Mouse (Mus musculus) spleen, adult 2 months (tissue): Measurements from ENCODE around the gene Zfp777. TPM values are rescaled to one million over a fixed set of nuclear protein-coding genes. Genes with fewer than 3 reads are reported as not detected.

Source experiments
- DNase-seq, 2 experiments: peaks; one replicate each; pipeline versions ENCODE4 v3.0.0 to v3.0.0-alpha.2; 2012 to 2021; ENCODE audit warnings: low spot score in 2 of 2, low read depth in 1 of 2
- H3K27ac ChIP-seq: fragments of 200-500 bp; 2 replicates; pipeline ENCODE4 v1.5.1; 2012; ENCODE audit warnings: low read length, inconsistent platforms; ENCODE audit not compliant: insufficient read depth
- H3K27me3 ChIP-seq: fragments of 200-500 bp; 2 replicates; pipeline ENCODE4 v1.6.1; 2012; ENCODE audit warnings: mild to moderate bottlenecking, moderate library complexity, low read length, inconsistent platforms; ENCODE audit not compliant: control insufficient read depth, insufficient read depth
- H3K36me3 ChIP-seq: fragments of 200-500 bp; 2 replicates; pipeline ENCODE4 v1.6.1; 2012; ENCODE audit warnings: mild to moderate bottlenecking, low read length, inconsistent platforms; ENCODE audit not compliant: control insufficient read depth, insufficient read depth
- H3K4me1 ChIP-seq: fragments of 200-500 bp; 2 replicates; pipeline ENCODE4 v1.6.1; 2011; ENCODE audit warnings: inconsistent platforms; ENCODE audit not compliant: control insufficient read depth, insufficient read depth, insufficient read length
- H3K4me3 ChIP-seq: fragments of 200-500 bp; 2 replicates; pipeline ENCODE4 v1.5.1; 2011; ENCODE audit warnings: mild to moderate bottlenecking, inconsistent platforms; ENCODE audit not compliant: insufficient read depth, insufficient read length; ENCODE audit errors: extremely low read depth
- CTCF ChIP-seq: fragments of 200-500 bp; IDR thresholded peaks from 2 replicates; pipeline ENCODE4 v1.5.1; 2011; ENCODE audit warnings: mild to moderate bottlenecking, inconsistent platforms; ENCODE audit not compliant: insufficient read depth, insufficient read length, insufficient replicate concordance; ENCODE audit errors: extremely low read depth
- POLR2A ChIP-seq: fragments of 200-500 bp; IDR thresholded peaks from 2 replicates; pipeline ENCODE4 v1.6.1; 2011; ENCODE audit warnings: low read depth, low read length, inconsistent platforms
- WGBS: fragments of 180-500 bp; shearing (Covaris S2); methylation state at CpG from one replicate; pipeline ENCODE4 v1.1.7; 2018; 5-methylcytosine and 5-hydroxymethylcytosine counted together
- polyA plus RNA-seq: library from polyadenylated mRNA; depleted of rRNA; stranded (reverse); fragments of >200 nt; gene quantifications from 2 replicates; pipeline ENCODE4 v1.2.3, GENCODE M21; 2012; rRNA removed

The Zfp777 gene
- polyA plus RNA-seq, 1 experiment: 17.1 TPM

DNA sequence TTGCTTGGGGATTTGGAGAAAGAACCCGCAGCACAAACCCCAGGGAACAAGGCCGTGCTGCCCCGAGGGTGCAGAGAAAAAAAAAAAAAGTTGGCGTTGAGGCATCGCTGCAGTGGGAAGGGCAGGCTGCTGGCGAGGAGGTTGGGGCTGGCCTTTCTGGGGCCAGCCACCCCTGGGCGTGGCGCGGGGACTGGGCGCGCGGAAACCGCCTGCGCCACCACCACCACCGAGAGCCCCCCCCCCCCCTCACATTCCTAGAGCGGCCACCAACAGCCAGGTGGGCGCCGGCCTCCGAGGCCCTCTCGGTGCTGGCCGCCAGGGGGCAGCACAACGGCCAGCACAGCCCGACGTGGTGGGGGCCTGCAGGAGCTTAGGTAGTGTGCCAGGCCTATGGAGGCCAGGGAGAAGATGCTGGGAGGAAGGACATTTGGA is 32.6 kb downstream of the Zfp777 start:
- DNase-seq: peak; percentile 52 to 60
- under 1% methylated on average over 23 of the region's 24 CpGs for WGBS

DNA sequence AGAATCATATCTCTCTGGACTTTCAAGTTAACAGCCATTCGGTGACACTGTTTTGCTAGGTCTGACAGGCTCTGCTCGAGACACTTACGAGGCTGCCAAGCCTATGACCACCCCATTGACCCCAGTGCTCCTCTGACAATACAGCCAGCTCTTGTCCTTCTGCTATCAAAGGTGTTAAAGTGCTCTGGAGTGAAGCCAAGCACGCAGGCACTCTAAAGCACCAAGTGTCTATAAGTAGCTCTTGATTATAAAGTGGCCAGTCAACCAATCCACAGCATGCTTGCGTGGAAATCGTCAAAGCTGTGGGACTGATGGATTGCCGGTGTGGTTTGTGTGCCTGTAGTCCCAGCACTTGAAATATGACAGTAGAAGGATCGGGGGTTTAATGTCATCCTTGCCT is 38.0 kb downstream of the Zfp777 start:
- Histone ChIP-seq H3K27ac (no peak overlapping the region), H3K36me3 (no peaks in the 10 kb centered on the region), H3K4me3 (no peak overlapping the region), H3K4me1 (no peaks in the 10 kb centered on the region), H3K27me3 (no peaks in the 10 kb centered on the region)
- DNase-seq: no peak
- TF ChIP-seq POLR2A: no peak
- WGBS: 74% methylated on average over 8 of the region's 8 CpGs

More for the DNA sequence above, 32.6 kb downstream of the Zfp777 start:
- Histone ChIP-seq H3K4me1 (no peaks in the 10 kb centered on the region; the same call in 1 of the 2 replicates), H3K36me3 (no peaks in the 10 kb centered on the region), H3K27ac (no peak overlapping the region), H3K4me3 (peak overlapping the region; percentile 33; the same call in 1 of the 2 replicates), H3K27me3 (no peaks in the 10 kb centered on the region)
- peak; percentile 87 for TF ChIP-seq CTCF
- TF ChIP-seq POLR2A: no peak

DNA sequence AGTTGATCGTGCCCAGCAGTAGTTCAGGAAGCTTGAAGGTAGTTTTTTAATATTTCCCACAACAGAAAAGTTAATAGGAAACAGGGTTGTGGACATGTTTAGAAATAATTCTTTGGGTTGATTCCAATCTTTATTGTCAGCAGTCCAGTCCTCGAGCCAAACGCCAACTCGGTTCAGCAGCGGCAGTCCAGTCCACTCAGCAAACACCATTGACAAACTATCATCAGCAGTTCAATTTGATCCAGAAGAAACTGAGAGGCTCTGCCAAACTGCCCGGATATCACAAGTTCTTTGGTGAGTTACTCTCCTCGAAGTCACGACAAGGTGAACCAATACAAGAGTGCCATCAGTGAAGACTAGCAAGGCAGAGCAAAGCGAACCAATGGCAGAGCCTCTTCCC is 53.0 kb downstream of the Zfp777 start:
- DNase-seq: no peak

DNA sequence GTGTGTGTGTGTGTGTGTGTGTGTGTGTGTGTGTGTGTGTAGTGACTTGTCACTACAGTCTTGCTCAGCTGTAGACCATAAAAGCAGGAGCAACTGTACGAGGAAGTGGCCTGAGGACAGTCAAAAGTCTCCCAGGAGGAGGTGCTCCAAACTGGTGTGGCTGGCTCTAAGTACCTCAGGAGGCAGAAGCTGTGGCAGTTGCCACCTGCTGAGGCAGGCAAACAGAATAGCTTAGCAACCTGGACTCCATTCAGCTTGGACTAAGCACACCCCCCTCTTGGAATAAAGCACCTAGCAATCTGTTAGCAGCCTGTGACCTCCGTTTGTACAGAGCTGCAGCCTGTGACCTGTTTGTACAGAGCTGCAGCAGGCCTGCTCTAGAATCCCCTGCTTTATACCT is 64.8 kb downstream of the Zfp777 start:
- WGBS: 47% methylated on average over 2 of the region's 2 CpGs
- no peaks in the 10 kb centered on the region for H3K27me3 ChIP-seq
- no peak for DNase-seq
- no peak overlapping the region for H3K4me3 ChIP-seq
- H3K36me3 ChIP-seq: no peaks in the 10 kb centered on the region
- TF ChIP-seq CTCF (no peak), POLR2A (no peak)
- H3K27ac ChIP-seq: no peak overlapping the region
- no peaks in the 10 kb centered on the region for H3K4me1 ChIP-seq

More for the DNA sequence above, 53.0 kb downstream of the Zfp777 start:
- TF ChIP-seq CTCF: no peak
- no peak for TF ChIP-seq POLR2A
- 91% methylated on average over 9 of the region's 9 CpGs for WGBS
- Histone ChIP-seq H3K27ac (no peak overlapping the region), H3K4me3 (no peak overlapping the region), H3K36me3 (no peaks in the 10 kb centered on the region), H3K27me3 (no peaks in the 10 kb centered on the region), H3K4me1 (no peaks in the 10 kb centered on the region)

DNA sequence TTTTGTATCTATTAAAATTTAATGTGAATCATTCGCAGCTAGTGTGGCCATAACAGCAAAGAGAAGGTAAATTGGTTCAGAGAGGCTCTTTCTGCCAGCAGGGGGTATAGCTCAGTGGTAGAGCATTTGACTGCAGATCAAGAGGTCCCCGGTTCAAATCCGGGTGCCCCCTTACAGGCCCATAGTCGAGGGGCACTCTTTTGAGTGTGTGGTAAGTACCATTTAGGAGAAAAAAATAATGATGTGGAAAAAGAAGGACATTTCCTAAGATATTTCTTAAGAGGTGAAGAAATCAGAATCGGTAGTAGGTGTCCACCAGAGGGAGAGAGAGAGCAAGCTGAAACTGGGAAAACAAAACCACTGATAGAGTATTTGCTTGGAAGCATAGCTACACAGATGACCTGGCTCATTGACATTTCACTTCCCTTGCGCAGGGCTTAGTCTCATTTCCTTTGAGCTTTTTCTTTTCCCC is 69.8 kb downstream of the Zfp777 start:
- no peak for TF ChIP-seq CTCF
- TF ChIP-seq POLR2A: no peak
- no peak overlapping the region for H3K27ac ChIP-seq
- no peaks in the 10 kb centered on the region for H3K27me3 ChIP-seq
- no peaks in the 10 kb centered on the region for H3K36me3 ChIP-seq
- no peaks in the 10 kb centered on the region for H3K4me1 ChIP-seq
- peak; percentile 25 to 44 for DNase-seq
- 12% methylated on average over 6 of the region's 6 CpGs for WGBS
- no peak overlapping the region for H3K4me3 ChIP-seq

DNA sequence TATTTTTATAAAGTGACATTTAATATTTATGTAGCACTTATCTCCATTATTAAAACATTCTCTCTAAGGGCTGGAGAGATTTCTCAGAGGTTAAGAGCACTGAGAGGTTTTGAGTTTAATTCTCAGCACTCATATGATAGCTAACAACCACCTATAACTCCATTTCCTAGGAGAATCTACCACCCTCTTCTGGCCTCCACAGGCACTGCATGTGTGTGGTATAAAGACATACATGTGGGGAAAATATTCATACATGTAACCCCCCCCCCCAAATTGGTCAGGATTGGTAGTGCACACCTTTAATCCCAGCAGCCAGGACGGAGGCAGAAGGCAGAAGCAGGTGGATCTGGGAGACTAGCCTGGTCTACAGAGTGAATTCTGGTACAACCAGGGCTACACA is 74.1 kb downstream of the Zfp777 start:
- no peaks in the 10 kb centered on the region for H3K27me3 ChIP-seq
- TF ChIP-seq POLR2A (no peak), CTCF (no peak)
- H3K36me3 ChIP-seq: no peaks in the 10 kb centered on the region
- no peaks in the 10 kb centered on the region for H3K4me1 ChIP-seq
- WGBS: 83% methylated on average over 1 of the region's 1 CpGs
- DNase-seq: no peak
- no peak overlapping the region for H3K4me3 ChIP-seq
- H3K27ac ChIP-seq: no peak overlapping the region

Other genes starting within 250 kb of the Zfp777 start
- 39.3 and 47.8 TPM in 2 replicates for gene Pdia4, start 235.5 kb downstream of the Zfp777 start, polyA plus RNA-seq
- 0.06 and 0.13 TPM in 2 replicates for gene Zfp786, start 218.0 kb downstream of the Zfp777 start, polyA plus RNA-seq
- gene Zfp398, start 213.2 kb downstream of the Zfp777 start, polyA plus RNA-seq: 13.0 and 13.6 TPM in 2 replicates
- gene Zfp282, start 171.7 kb downstream of the Zfp777 start, polyA plus RNA-seq: 6.3 and 7.3 TPM in 2 replicates
- gene Zfp212, start 128.4 kb downstream of the Zfp777 start, polyA plus RNA-seq: 8.6 and 9.7 TPM in 2 replicates
- gene Zfp956, start 95.5 kb downstream of the Zfp777 start, polyA plus RNA-seq: 17.2 and 21.6 TPM in 2 replicates
- 22.7 and 27.1 TPM in 2 replicates for gene Zfp746, start 37.7 kb upstream of the Zfp777 start, polyA plus RNA-seq